Mouse (Mus musculus): ENCODE data around the gene Otud1.

DNA sequence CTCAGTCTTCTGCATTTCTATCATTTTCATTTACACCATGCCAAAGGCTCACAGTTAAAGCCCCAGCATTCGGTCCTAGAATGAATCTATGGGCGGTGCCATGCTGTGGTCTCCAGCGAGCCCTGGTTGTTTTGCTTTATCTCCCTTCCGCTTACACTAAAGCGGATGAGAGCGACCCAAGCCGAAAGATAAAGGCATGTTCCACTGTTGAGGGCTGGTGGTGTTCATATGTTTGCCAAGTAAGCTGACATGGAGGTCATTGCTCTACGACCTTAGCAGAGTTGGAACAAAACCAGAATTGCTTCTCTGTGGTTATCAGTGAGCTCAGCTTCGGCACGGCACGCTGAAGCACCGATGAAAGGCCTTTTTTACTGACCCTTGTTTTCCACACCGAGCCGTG, 32.5 kb downstream of the Otud1 start:
- TF ChIP-seq CTCF (IDR thresholded peaks at IDR 0.05; ENCODE audit: insufficient read depth, low read depth, low read length) (no peak), POLR2A (IDR thresholded peaks at IDR 0.05; ENCODE audit: insufficient read depth, low read depth, low read length) (no peak)

Measured in olfactory bulb, adult 2 months (tissue).